Mouse (Mus musculus) midbrain, embryonic 10.5 days (tissue): Measurements from ENCODE around the gene Rab5c. TPM values are rescaled to one million over a fixed set of nuclear protein-coding genes. Genes with fewer than 3 reads are reported as not detected.

ENCODE experiments used
- DNase-seq: peaks from one replicate; pipeline ENCODE4 v3.0.0-alpha.2; 2017; ENCODE audit warnings: low spot score
- H3K27ac ChIP-seq: fragments of 300-500 bp; sonication (generic); replicated peaks from 2 replicates; pipeline ENCODE4 v1.5.1; 2016; ENCODE audit warnings: mild to moderate bottlenecking
- H3K27me3 ChIP-seq: fragments of 300-500 bp; sonication (generic); 2 replicates; pipeline ENCODE4 v1.6.1; 2016; ENCODE audit warnings: low read depth, mild to moderate bottlenecking; ENCODE audit not compliant: poor library complexity, severe bottlenecking
- H3K36me3 ChIP-seq: fragments of 300-500 bp; sonication (generic); 2 replicates; pipeline ENCODE4 v1.6.1; 2016; ENCODE audit warnings: mild to moderate bottlenecking, moderate library complexity
- H3K4me1 ChIP-seq: fragments of 300-500 bp; sonication (generic); 2 replicates; pipeline ENCODE4 v1.6.1; 2016
- H3K4me3 ChIP-seq: fragments of 300-500 bp; sonication (generic); 2 replicates; pipeline ENCODE4 v1.5.1; 2016; ENCODE audit warnings: mild to moderate bottlenecking, moderate library complexity
- H3K9me3 ChIP-seq: fragments of 300-500 bp; sonication (generic); replicated peaks from 2 replicates; pipeline ENCODE4 v1.6.1; 2016; ENCODE audit warnings: mild to moderate bottlenecking
- WGBS: fragments of 180-500 bp; shearing (Covaris S2); methylation state at CpG from one replicate; pipeline ENCODE4 v1.1.7; 2016; 5-methylcytosine and 5-hydroxymethylcytosine counted together
- polyA plus RNA-seq: library from polyadenylated mRNA; unstranded; fragments of >200 nt; fragmentation: Nextera tagmentation; extraction: Ambion mirVana; gene quantifications from 2 replicates; pipeline ENCODE4 v1.2.1, GENCODE M21; 2016

The Rab5c gene
- polyA plus RNA-seq, 1 experiment from 2014 or later, result 14.8 TPM

GRCm38 (mm10) chr11:100762831-100763230 is 24.8 kb upstream of the Rab5c start, which contains the start of gene Hcrt:
TSS of gene Hcrt (minus strand) at chr11:100762931.
- 91% methylated on average over 7 of the region's 7 CpGs for WGBS
- Histone ChIP-seq H3K4me1 (peaks cover 32% of the 10 kb centered on the region), H3K9me3 (no peaks in the 10 kb centered on the region), H3K27me3 (peaks cover 55% of the 10 kb centered on the region), H3K4me3 (peak within 1 kb of the TSS; percentile 59), H3K27ac (peak within 1 kb of the TSS; percentile 69), H3K36me3 (no peaks in the 10 kb centered on the region)
- no peak for DNase-seq

- Histone ChIP-seq H3K27ac (peak overlapping the region; percentile 69), H3K36me3 (no peaks in the 10 kb centered on the region), H3K27me3 (peaks cover 62% of the 10 kb centered on the region), H3K4me3 (peak overlapping the region; percentile 59), H3K4me1 (peaks cover 32% of the 10 kb centered on the region), H3K9me3 (no peaks in the 10 kb centered on the region)
- DNase-seq, result peak; percentile 93
- under 1% methylated on average over 27 of the region's 27 CpGs for WGBS
Measured at GRCm38 (mm10) chr11:100761547-100762045, 23.6 kb upstream of the Rab5c start.

- Histone ChIP-seq H3K27ac (peak within 1 kb of the TSS; percentile 79), H3K4me3 (peak within 1 kb of the TSS; percentile 60), H3K36me3 (no peaks in the 10 kb centered on the region), H3K9me3 (no peaks in the 10 kb centered on the region), H3K27me3 (peaks cover 66% of the 10 kb centered on the region), H3K4me1 (peaks cover 32% of the 10 kb centered on the region)
- peak; percentile 34 for DNase-seq
- under 1% methylated on average over 49 of the region's 51 CpGs for WGBS
Measured at GRCm38 (mm10) chr11:100759611-100760233, 21.7 kb upstream of the Rab5c start, which contains the start of gene Kcnh4. TSS of gene Kcnh4 (minus strand) at chr11:100759942.

- Histone ChIP-seq H3K4me1 (peaks cover 32% of the 10 kb centered on the region), H3K27ac (peak overlapping the region; percentile 79), H3K36me3 (no peaks in the 10 kb centered on the region), H3K27me3 (peaks cover 63% of the 10 kb centered on the region), H3K9me3 (no peaks in the 10 kb centered on the region), H3K4me3 (peak overlapping the region; percentile 60)
- peak; percentile 73 for DNase-seq
- under 1% methylated on average over 35 of the region's 35 CpGs for WGBS
Measured at GRCm38 (mm10) chr11:100758707-100759610, 20.9 kb upstream of the Rab5c start.

GRCm38 (mm10) chr11:100757566-100757965 is 19.6 kb upstream of the Rab5c start:
- DNase-seq, result no peak
- H3K36me3 ChIP-seq, result no peaks in the 10 kb centered on the region
- H3K9me3 ChIP-seq, result no peaks in the 10 kb centered on the region
- WGBS, result 91% methylated on average over 12 of the region's 12 CpGs
- no peak overlapping the region for H3K4me3 ChIP-seq
- peaks cover 32% of the 10 kb centered on the region for H3K4me1 ChIP-seq
- no peak overlapping the region for H3K27ac ChIP-seq
- H3K27me3 ChIP-seq, result peaks cover 54% of the 10 kb centered on the region

- Histone ChIP-seq H3K9me3 (no peaks in the 10 kb centered on the region), H3K36me3 (peaks cover 3% of the 10 kb centered on the region; the same call in 1 of the 2 replicates), H3K27me3 (peaks cover 52% of the 10 kb centered on the region), H3K4me3 (no peak overlapping the region), H3K27ac (no peak overlapping the region), H3K4me1 (peaks cover 24% of the 10 kb centered on the region)
- 65% methylated on average over 6 of the region's 6 CpGs for WGBS
- DNase-seq, result no peak
Measured at GRCm38 (mm10) chr11:100756476-100756875, 18.5 kb upstream of the Rab5c start.

GRCm38 (mm10) chr11:100754693-100755057 is 16.7 kb upstream of the Rab5c start:
- DNase-seq, result no peak
- Histone ChIP-seq H3K9me3 (no peaks in the 10 kb centered on the region), H3K36me3 (peaks cover 5% of the 10 kb centered on the region; the same call in 1 of the 2 replicates), H3K4me1 (peaks cover 13% of the 10 kb centered on the region), H3K4me3 (no peak overlapping the region), H3K27ac (no peak overlapping the region), H3K27me3 (peaks cover 49% of the 10 kb centered on the region)
- WGBS, result 92% methylated on average over 3 of the region's 3 CpGs

- Histone ChIP-seq H3K4me1 (peaks cover 8% of the 10 kb centered on the region), H3K27ac (no peak overlapping the region), H3K9me3 (no peaks in the 10 kb centered on the region), H3K27me3 (peaks cover 49% of the 10 kb centered on the region), H3K4me3 (no peak overlapping the region), H3K36me3 (peaks cover 5% of the 10 kb centered on the region; the same call in 1 of the 2 replicates)
- no peak for DNase-seq
- 88% methylated on average over 12 of the region's 12 CpGs for WGBS
Measured at GRCm38 (mm10) chr11:100754021-100754692, 16.1 kb upstream of the Rab5c start.

- no peak overlapping the region for H3K27ac ChIP-seq
- peaks cover 5% of the 10 kb centered on the region; the same call in 1 of the 2 replicates for H3K36me3 ChIP-seq
- H3K4me1 ChIP-seq, result no peaks in the 10 kb centered on the region; the same call in 1 of the 2 replicates
- no peak for DNase-seq
- H3K4me3 ChIP-seq, result no peak overlapping the region
- H3K9me3 ChIP-seq, result no peaks in the 10 kb centered on the region
- H3K27me3 ChIP-seq, result peaks cover 44% of the 10 kb centered on the region
- WGBS, result 57% methylated on average over 10 of the region's 10 CpGs
Measured at GRCm38 (mm10) chr11:100752294-100752693, 14.3 kb upstream of the Rab5c start.

- Histone ChIP-seq H3K4me1 (no peaks in the 10 kb centered on the region; the same call in 1 of the 2 replicates), H3K27ac (no peak overlapping the region), H3K36me3 (peaks cover 5% of the 10 kb centered on the region; the same call in 1 of the 2 replicates), H3K9me3 (no peaks in the 10 kb centered on the region), H3K4me3 (no peak overlapping the region), H3K27me3 (peaks cover 39% of the 10 kb centered on the region)
- WGBS, result 89% methylated on average over 16 of the region's 16 CpGs
- no peak for DNase-seq
Measured at GRCm38 (mm10) chr11:100750127-100750526, 12.1 kb upstream of the Rab5c start.

GRCm38 (mm10) chr11:100749469-100749868 is 11.5 kb upstream of the Rab5c start:
- 48% methylated on average over 25 of the region's 25 CpGs for WGBS
- Histone ChIP-seq H3K27me3 (peaks cover 39% of the 10 kb centered on the region), H3K4me1 (no peaks in the 10 kb centered on the region; the same call in 1 of the 2 replicates), H3K9me3 (no peaks in the 10 kb centered on the region), H3K4me3 (no peak overlapping the region), H3K27ac (no peak overlapping the region), H3K36me3 (peaks cover 5% of the 10 kb centered on the region; the same call in 1 of the 2 replicates)
- no peak for DNase-seq

- Histone ChIP-seq H3K4me1 (no peaks in the 10 kb centered on the region; the same call in 1 of the 2 replicates), H3K27ac (no peak overlapping the region), H3K9me3 (no peaks in the 10 kb centered on the region), H3K4me3 (no peak overlapping the region), H3K27me3 (peaks cover 39% of the 10 kb centered on the region), H3K36me3 (peaks cover 5% of the 10 kb centered on the region; the same call in 1 of the 2 replicates)
- no peak for DNase-seq
- 86% methylated on average over 4 of the region's 4 CpGs for WGBS
Measured at GRCm38 (mm10) chr11:100748620-100749019, 10.6 kb upstream of the Rab5c start.
